Mouse (Mus musculus) ovary, adult 18-20 months (tissue): ENCODE data around the gene Lag3.
A peak's percentile ranks its signal among the peaks of the same experiment; 100 is the strongest.

Source experiments
- DNase-seq: peaks from one replicate; pipeline ENCODE4 v3.0.0; 2022; ENCODE audit warnings: low spot score, mixed read lengths

Lag3 gene

DNA sequence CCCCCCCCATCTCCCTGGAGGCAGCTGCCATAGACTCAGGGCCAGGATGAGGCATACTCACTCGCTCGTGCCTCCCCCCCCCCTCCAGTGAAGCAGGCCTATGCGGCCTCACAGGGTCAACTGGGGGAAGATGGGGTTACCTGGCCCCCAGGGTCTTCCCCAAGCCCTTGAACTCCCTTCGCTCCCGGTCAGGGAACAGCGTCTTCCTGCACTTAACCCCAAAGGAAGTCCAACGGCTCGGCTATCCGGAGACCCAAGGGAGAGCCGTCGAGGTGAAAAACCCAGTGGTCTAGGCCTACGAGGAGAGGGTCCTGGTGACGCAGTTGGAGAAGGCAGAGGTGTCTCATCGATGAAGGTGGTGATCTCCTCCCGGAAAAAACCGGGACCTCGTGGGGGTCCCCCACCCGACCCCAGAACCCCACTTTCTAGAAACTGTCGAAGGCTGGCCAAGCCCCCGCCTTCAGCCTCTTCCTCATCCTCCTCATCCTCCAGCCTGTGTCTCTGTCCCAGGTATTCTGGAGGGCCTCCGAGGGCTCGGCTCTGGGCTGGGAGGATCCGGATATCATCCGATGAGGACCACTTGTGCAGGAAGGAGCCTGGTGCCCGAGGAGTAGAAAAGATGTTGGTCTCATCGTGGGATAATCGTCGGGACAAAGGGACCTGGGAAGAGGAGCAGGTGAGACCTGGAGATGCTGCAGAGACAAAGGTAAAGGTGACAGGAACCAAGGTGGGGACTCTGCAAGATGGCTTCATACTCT, 52.8 kb downstream of the Lag3 start:
- no peak for DNase-seq

DNA sequence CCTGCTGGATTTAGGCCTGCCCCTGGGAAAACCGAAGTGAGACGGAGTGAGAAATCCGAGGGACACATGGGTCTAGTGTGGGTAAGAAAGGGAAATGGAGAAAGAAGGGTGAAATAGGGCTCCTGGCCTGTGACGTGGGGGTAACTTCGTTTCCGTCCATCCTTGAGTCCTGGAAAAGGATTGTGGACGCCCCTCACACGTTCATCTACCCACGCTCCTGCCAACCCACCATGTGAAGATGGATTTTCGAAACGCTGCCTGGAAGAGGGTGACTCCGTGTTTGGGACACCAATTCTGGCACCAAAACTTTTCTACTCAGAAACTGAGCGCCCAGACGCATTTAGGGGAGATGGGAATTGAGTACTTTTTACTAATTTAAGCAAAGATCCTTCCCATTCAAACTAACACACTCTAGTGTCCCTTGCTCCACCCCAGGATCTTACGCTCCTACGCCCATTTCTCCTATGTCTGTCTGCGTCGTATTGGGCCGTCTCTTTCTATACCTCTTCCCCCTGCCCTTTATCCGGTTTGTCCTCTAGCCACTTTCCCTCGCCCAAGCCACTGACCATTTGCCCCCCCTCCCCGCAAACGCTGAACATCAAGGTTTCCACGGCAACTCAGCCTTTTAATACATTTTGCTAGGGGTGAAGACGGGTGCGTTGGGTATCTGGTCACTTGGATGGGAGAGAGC, 53.5 kb downstream of the Lag3 start:
- no peak for DNase-seq

DNA sequence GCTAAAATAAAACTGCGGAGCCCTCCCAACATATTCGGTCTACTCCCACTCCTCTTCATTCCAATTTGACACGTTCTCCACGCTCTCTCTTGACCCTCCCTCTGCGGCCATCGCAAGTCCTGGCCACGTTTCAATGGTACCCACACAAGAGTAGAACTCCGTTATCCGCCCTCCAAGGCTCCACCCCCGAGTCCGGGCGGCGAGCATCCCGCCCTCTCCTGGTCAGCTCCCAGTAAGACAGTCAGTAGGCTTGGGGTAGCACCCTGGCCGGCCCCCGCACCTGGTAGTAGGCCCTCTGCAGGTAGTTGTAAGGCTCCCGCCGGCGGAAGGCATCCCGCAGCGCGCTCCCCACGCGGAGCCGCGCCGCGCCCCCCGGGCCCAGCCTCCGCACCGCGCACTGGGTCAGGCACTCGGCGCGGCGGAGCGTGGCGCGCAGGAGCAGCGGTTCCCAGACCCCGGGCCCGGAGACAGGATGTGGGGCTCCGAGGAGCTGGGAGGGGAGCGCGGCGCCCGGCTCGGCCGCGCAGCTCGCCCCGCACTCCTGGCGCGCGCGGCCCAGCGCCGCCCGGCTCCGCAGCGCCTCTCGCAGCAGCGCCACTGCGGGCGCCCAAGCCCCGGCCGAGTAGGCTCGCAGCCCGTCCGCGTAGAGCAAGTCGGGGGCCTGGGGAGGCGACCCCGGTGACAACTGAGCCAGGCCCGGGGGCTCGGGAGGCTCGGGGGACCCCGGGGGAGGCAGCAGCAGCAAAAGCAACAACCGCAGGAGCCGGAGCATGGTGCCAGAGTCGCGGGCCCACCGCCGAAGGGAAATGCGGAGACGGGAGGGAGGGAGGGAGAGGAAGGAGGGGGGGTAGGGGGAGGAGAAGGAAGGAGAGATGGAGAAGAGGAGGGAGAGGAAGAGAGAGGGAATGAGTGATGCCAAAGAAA, 54.3 kb downstream of the Lag3 start, which contains the start of gene P3h3:
Gene P3h3, minus strand, starts transcription at position 837 of the 924 bp plus-strand sequence.
- peak; percentile 70 for DNase-seq

DNA sequence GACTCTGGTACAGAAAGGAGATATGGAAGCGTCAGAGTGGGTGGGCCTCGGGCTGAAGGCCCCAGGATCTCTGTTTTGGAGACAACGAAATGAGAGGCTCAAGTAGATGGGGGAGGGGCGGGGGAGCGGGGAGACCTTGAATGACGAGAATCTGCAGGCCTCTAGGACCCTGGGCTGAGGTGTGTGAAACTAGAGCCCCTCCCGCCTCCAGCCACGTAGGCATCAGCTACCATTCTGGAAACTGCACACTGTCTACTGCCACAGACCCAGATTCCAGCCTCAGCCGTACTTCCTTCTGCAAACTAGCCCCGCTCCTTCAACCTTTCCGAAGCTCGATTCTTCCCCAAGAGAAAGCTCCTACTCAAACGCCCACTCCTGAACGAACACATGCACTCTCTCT, 55.2 kb downstream of the Lag3 start:
- DNase-seq: no peak

DNA sequence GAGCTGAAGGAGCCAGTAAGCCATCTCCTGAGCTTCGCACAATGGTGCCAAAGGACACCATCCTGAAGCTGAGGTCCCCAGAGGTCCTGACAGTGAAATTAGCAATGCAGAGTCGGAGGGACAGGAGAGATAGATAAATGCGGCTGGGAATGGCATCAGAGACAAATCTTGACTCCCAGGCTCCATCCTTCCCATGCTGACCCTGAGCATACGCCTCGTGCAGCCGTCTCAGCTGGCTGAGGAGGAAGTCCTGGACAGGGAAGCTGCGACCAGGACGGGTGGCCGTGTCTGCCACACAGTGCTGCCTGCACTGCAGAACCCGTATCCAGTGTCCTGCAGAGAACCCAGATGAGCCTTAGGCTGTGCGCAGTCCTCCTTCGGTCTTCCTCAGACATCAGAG, 56.9 kb downstream of the Lag3 start:
- no peak for DNase-seq
